Mouse (Mus musculus) CH12.LX (cell line): ENCODE measurements at regions not wholly inside any gene's neighbourhood (a gene's known extent, or its start where the extent isn't known, plus 50 kb on each side); places are given as distances from the start of the nearest gene placed in this dataset.
"Not testable (repeated sequence)": the region's sequence is repeated elsewhere in the genome, so short reads cannot be mapped to it uniquely, and the experiment has no call there.

Experiments used
- DNase-seq: peaks from one replicate; pipeline ENCODE4 v3.0.0-alpha.2; 2013; ENCODE audit errors: extremely low read depth
- H3K27ac ChIP-seq: 2 replicates; pipeline ENCODE4 v1.5.1; 2012; ENCODE audit warnings: low read depth, mild to moderate bottlenecking, control low read depth, moderate library complexity; ENCODE audit not compliant: insufficient read depth
- H3K27me3 ChIP-seq: replicated peaks from 2 replicates; pipeline ENCODE3; 2012; ENCODE audit warnings: inconsistent platforms
- H3K36me3 ChIP-seq, 2 experiments: replicated peaks in 1 of 2; 2 replicates each; pipeline versions ENCODE3 to v1.6.1; 2012; ENCODE audit warnings: inconsistent platforms in 1 of 2, low read length in 1 of 2, mild to moderate bottlenecking in 1 of 2, mixed read lengths in 1 of 2, moderate library complexity in 1 of 2; ENCODE audit not compliant: control insufficient read depth in 1 of 2, insufficient read depth in 1 of 2
- H3K4me1 ChIP-seq, 2 experiments: 2 replicates each; pipeline ENCODE4 v1.6.1; 2012; ENCODE audit warnings: inconsistent platforms in 1 of 2, moderate library complexity in 1 of 2; ENCODE audit not compliant: insufficient read depth in 2 of 2, control insufficient read depth in 1 of 2
- H3K4me2 ChIP-seq: 2 replicates; pipeline ENCODE4 v1.6.1; 2012; ENCODE audit warnings: low read depth, mild to moderate bottlenecking, control low read depth; ENCODE audit not compliant: poor library complexity, insufficient read depth, severe bottlenecking
- H3K4me3 ChIP-seq, 3 experiments: fragments of 150-350 bp in 1 of 3; sonication (generic) in 1 of 3; replicated peaks in 1 of 3; 2 replicates each; pipeline versions ENCODE3 to v1.5.1; 2011 to 2012; ENCODE audit warnings: low read depth in 2 of 3, low read length in 2 of 3, mild to moderate bottlenecking in 2 of 3, moderate library complexity in 2 of 3, control low read depth in 1 of 3, improper control_type of control experiment in 1 of 3, inconsistent platforms in 1 of 3, mixed read lengths in 1 of 3; ENCODE audit not compliant: poor library complexity in 1 of 3
- H3K79me2 ChIP-seq: replicated peaks from 2 replicates; pipeline ENCODE4 v1.6.1; 2012; ENCODE audit warnings: mild to moderate bottlenecking, moderate library complexity; ENCODE audit not compliant: control insufficient read depth, poor library complexity, insufficient read depth, severe bottlenecking; ENCODE audit errors: extremely low read depth
- H3K9ac ChIP-seq: 2 replicates; pipeline ENCODE4 v1.6.1; 2012; ENCODE audit warnings: low read depth, mild to moderate bottlenecking, control low read depth, moderate library complexity; ENCODE audit not compliant: insufficient read depth
- H3K9me3 ChIP-seq: replicated peaks from 2 replicates; pipeline ENCODE3; 2012; ENCODE audit warnings: low read length, inconsistent platforms, mixed read lengths
- ELF1 ChIP-seq: IDR thresholded peaks from 2 replicates; pipeline ENCODE4 v1.6.1; 2014; ENCODE audit warnings: low read depth, mild to moderate bottlenecking, inconsistent platforms, low read length, improper control_type of control experiment
- EP300 ChIP-seq: IDR thresholded peaks from 2 replicates; pipeline ENCODE4 v1.6.1; 2011; ENCODE audit warnings: low read length, improper control_type of control experiment
- IRF4 ChIP-seq: IDR thresholded peaks from 2 replicates; pipeline ENCODE4 v1.6.1; 2014; ENCODE audit warnings: low read depth, mild to moderate bottlenecking, inconsistent platforms, low read length, improper control_type of control experiment
- MXI1 ChIP-seq: IDR thresholded peaks from 2 replicates; pipeline ENCODE4 v1.6.1; 2011; ENCODE audit warnings: mild to moderate bottlenecking, low read depth, low read length, improper control_type of control experiment
- ZMIZ1 ChIP-seq: IDR thresholded peaks from 2 replicates; pipeline ENCODE4 v1.6.1; 2012; ENCODE audit warnings: low read depth, mild to moderate bottlenecking, inconsistent platforms, low read length, improper control_type of control experiment
- ZNF384 ChIP-seq: IDR thresholded peaks from 2 replicates; pipeline ENCODE4 v1.6.1; 2012; ENCODE audit warnings: low read depth, low read length, improper control_type of control experiment, inconsistent platforms
- dilution Hi-C: fragments of 300-500 bp; cut with MboI; formaldehyde crosslinking; loops from 2 replicates; pipeline ENCODE4 v1.14.3; 2020; ENCODE audit warnings: low sequenced_read_pairs; ENCODE audit not compliant: extremely low pct_unique_long_range_greater_than_20kb, extremely low pct_ligation_motif_present
- in situ Hi-C: fragments of 300-500 bp; cut with MboI; formaldehyde crosslinking; loops from 3 replicates; pipeline ENCODE4 v1.14.3; 2019; ENCODE audit warnings: low sequenced_read_pairs, low pct_ligation_motif_present, low pct_unique_long_range_greater_than_20kb, mixed read lengths

DNA sequence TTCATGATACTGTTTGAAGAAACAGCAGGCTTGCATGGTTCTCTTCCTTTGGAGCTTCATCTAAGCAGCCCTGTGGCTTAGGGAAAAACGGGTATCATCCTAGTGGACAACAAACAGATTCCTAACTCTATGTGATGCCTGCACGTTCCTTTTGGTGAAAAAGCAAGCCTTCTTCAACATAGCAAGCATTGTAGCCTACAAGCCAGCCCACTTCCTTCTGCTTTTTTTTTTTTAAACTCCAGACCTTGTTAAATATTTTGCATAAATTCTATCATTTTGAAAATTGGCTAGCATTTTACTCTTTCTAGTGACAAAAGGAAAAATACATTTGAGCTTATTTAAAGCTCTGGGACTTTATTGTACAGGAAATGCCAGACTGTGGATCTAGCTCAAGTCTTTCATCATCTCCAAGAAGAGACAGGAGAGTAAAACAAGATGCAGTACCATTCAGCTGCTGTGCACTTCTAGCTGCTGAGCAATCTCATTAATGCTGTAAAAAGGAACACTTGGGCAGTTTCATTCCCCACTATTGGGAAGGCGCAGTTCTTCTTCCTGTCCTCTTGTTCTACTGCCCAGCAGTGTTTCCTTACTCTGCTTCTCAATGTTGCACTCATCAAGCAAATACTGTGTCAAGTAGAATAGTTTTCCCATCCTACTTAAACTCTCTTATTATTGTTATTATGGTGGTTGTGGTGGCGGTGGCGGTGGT lies 86.5 kb upstream of the Prlr start:
- TF ChIP-seq ZNF384 (peak; percentile 74), IRF4 (no peak), EP300 (0 out of 2 replicates have a peak, but pooled peaks have one; percentile 15), ELF1 (no peak)
- TF ChIP-seq, all 38 proteins: peak for 2
- H3K4me3 ChIP-seq = no peak overlapping the region
- peaks cover 2 to 13% of the 10 kb centered on the region in 2 experiments; a peak in 3 of 4 replicates for H3K4me1 ChIP-seq
- H3K79me2 ChIP-seq = no peaks in the 10 kb centered on the region
- in situ Hi-C loops = no loop called here
- no peaks in the 10 kb centered on the region for H3K9me3 ChIP-seq
- H3K36me3 ChIP-seq = no peaks in the 10 kb centered on the region
- no peak overlapping the region for H3K4me2 ChIP-seq
- no peaks in the 10 kb centered on the region for H3K27me3 ChIP-seq
- dilution Hi-C loops = no loop called here
- no peak for DNase-seq
- H3K9ac ChIP-seq = no peak overlapping the region
- H3K27ac ChIP-seq = no peak overlapping the region

DNA sequence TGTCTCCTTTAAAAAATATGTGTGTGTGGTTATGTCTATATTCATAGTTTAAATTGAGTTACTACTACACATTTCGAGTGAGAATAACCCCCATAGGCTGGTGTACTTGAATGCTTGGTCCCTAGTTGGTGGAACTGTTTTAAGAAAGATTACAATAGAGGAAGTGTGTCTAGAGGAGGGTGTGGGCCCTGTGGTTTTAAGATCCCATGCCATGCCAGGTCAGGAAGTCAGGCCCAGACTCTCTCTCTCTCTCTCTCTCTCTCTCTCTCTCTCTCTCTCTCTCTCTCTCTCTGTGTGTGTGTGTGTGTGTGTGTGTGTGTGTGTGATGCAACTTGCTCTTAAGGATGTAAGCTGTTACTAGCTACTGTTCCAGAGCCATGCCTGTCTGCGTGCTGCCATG lies 73.7 kb upstream of the Prlr start:
- in situ Hi-C loops = no loop called here
- Histone ChIP-seq H3K4me3 (no peak overlapping the region), H3K36me3 (no peaks in the 10 kb centered on the region), H3K79me2 (no peaks in the 10 kb centered on the region), H3K4me2 (no peak overlapping the region), H3K9ac (no peak overlapping the region), H3K27ac (no peak overlapping the region), H3K4me1 (no peaks in the 10 kb centered on the region), H3K9me3 (no peaks in the 10 kb centered on the region), H3K27me3 (no peaks in the 10 kb centered on the region)
- no peak for DNase-seq
- TF ChIP-seq ZMIZ1 (no peak), EP300 (0 out of 2 replicates have a peak, but pooled peaks have one; percentile 10), MXI1 (no peak)
- dilution Hi-C loops = no loop called here

- dilution Hi-C loops, in situ Hi-C loops, H3K4me3 ChIP-seq, H3K36me3 ChIP-seq, H3K9ac ChIP-seq, H3K4me2 ChIP-seq, DNase-seq, H3K79me2 ChIP-seq, H3K27me3 ChIP-seq, H3K4me1 ChIP-seq, H3K9me3 ChIP-seq, H3K27ac ChIP-seq: not testable (repeated sequence)
These were observed 71.6 kb upstream of the Prlr start for GRCm38 (mm10) chr15:10105211-10105976.
